Mouse (Mus musculus): ENCODE measurements at regions not wholly inside any gene's neighbourhood (a gene's known extent, or its start where the extent isn't known, plus 50 kb on each side); places are given as distances from the start of the nearest gene placed in this dataset.

GRCm38 (mm10) chr2:82579665-82580064 is 363.8 kb upstream of the Fsip2 start:
- TF ChIP-seq HCFC1 (IDR thresholded peaks at IDR 0.05; ENCODE audit: low read depth, low read length) (no peak), UBTF (IDR thresholded peaks at IDR 0.05; ENCODE audit: low read depth, low read length) (no peak), SMC3 (IDR thresholded peaks at IDR 0.05; ENCODE audit: low read depth, low read length) (no peak), ZNF384 (IDR thresholded peaks at IDR 0.05; ENCODE audit: low read depth, low read length) (no peak), POLR2AphosphoS2 (IDR thresholded peaks at IDR 0.05; ENCODE audit: low read depth, low read length) (no peak), CHD1 (IDR thresholded peaks at IDR 0.05; ENCODE audit: low read depth, low read length) (no peak), ZMIZ1 (IDR thresholded peaks at IDR 0.05; ENCODE audit: low read depth, low read length) (no peak), JUN (IDR thresholded peaks at IDR 0.05; ENCODE audit: insufficient read depth, low read depth, low read length) (no peak), KAT2A (IDR thresholded peaks at IDR 0.05; ENCODE audit: insufficient replicate concordance, low read length) (no peak), IRF4 (IDR thresholded peaks at IDR 0.05; ENCODE audit: low read depth, low read length) (no peak)
- Histone ChIP-seq H3K4me2 (ENCODE audit: insufficient read depth, low read depth, poor library complexity, severe bottlenecking) (no peak overlapping the region), H3K4me3 (replicated peaks in 1 of 3; ENCODE audit: low read depth in 2 of 3, low read length in 2 of 3, poor library complexity in 1 of 3) (no peak overlapping the region), H3K27ac (ENCODE audit: insufficient read depth, low read depth) (no peak overlapping the region), H3K36me3 (replicated peaks in 1 of 2; ENCODE audit: control insufficient read depth in 1 of 2, insufficient read depth in 1 of 2, low read length in 1 of 2) (no peaks in the 10 kb centered on the region), H3K79me2 (replicated peaks; ENCODE audit: control insufficient read depth, extremely low read depth, insufficient read depth, poor library complexity, severe bottlenecking) (no peaks in the 10 kb centered on the region), H3K27me3 (replicated peaks) (no peaks in the 10 kb centered on the region), H3K9me3 (replicated peaks; ENCODE audit: low read length) (peaks cover 7% of the 10 kb centered on the region), H3K4me1 (ENCODE audit: control insufficient read depth in 1 of 2, insufficient read depth in 2 of 2) (no peaks in the 10 kb centered on the region), H3K9ac (ENCODE audit: insufficient read depth, low read depth) (no peak overlapping the region)
- dilution Hi-C loops (cut with MboI; ENCODE audit: extremely low pct_ligation_motif_present, extremely low pct_unique_long_range_greater_than_20kb, low sequenced_read_pairs) (no loop called here), in situ Hi-C loops (cut with MboI; ENCODE audit: low pct_ligation_motif_present, low pct_unique_long_range_greater_than_20kb, low sequenced_read_pairs) (no loop called here)
- DNase-seq (ENCODE audit: extremely low read depth), result no peak

GRCm38 (mm10) chr2:82616185-82616584 is 327.2 kb upstream of the Fsip2 start:
- no peaks in the 10 kb centered on the region for H3K27me3 ChIP-seq (replicated peaks)
- DNase-seq (ENCODE audit: extremely low read depth), result no peak

GRCm38 (mm10) chr2:82620553-82620952 is 322.9 kb upstream of the Fsip2 start:
- H3K4me2 ChIP-seq (ENCODE audit: insufficient read depth, low read depth, poor library complexity, severe bottlenecking), result no peak overlapping the region
- H3K79me2 ChIP-seq (replicated peaks; ENCODE audit: control insufficient read depth, extremely low read depth, insufficient read depth, poor library complexity, severe bottlenecking), result no peaks in the 10 kb centered on the region
- no peaks in the 10 kb centered on the region for H3K27me3 ChIP-seq (replicated peaks)
- no peak for DNase-seq (ENCODE audit: extremely low read depth)
- no peaks in the 10 kb centered on the region for H3K36me3 ChIP-seq (replicated peaks in 1 of 2; ENCODE audit: control insufficient read depth in 1 of 2, insufficient read depth in 1 of 2, low read length in 1 of 2)
- H3K4me1 ChIP-seq (ENCODE audit: control insufficient read depth in 1 of 2, insufficient read depth in 2 of 2), result no peaks in the 10 kb centered on the region
- H3K9me3 ChIP-seq (replicated peaks; ENCODE audit: low read length), result peaks cover 8% of the 10 kb centered on the region
- TF ChIP-seq NELFE (IDR thresholded peaks at IDR 0.05; ENCODE audit: low read depth, low read length), result no peak
- TF ChIP-seq CHD2 (IDR thresholded peaks at IDR 0.05; ENCODE audit: low read length), result no peak
- TF ChIP-seq RCOR1 (conservative IDR thresholded peaks at IDR 0.05; ENCODE audit: low read depth, low read length), result no peak
- TF ChIP-seq MAFK (IDR thresholded peaks at IDR 0.05; ENCODE audit: insufficient replicate concordance, low read length), result no peak
- no peak for TF ChIP-seq MXI1 (IDR thresholded peaks at IDR 0.05; ENCODE audit: low read depth, low read length)
- no peak for TF ChIP-seq POLR2AphosphoS2 (IDR thresholded peaks at IDR 0.05; ENCODE audit: low read depth, low read length)
- no peak for TF ChIP-seq RAD21 (IDR thresholded peaks at IDR 0.05; ENCODE audit: low read depth, low read length)
- no peak for TF ChIP-seq MAZ (IDR thresholded peaks at IDR 0.05; ENCODE audit: low read depth, low read length)
- TF ChIP-seq ETS1 (conservative IDR thresholded peaks at IDR 0.05; ENCODE audit: low read depth, low read length), result no peak
- no peak for TF ChIP-seq UBTF (IDR thresholded peaks at IDR 0.05; ENCODE audit: low read depth, low read length)
- TF ChIP-seq JUN (IDR thresholded peaks at IDR 0.05; ENCODE audit: insufficient read depth, low read depth, low read length), result no peak
- no peak for TF ChIP-seq CHD1 (IDR thresholded peaks at IDR 0.05; ENCODE audit: low read depth, low read length)
- TF ChIP-seq MEF2A (IDR thresholded peaks at IDR 0.05; ENCODE audit: borderline replicate concordance, low read depth, low read length), result no peak
- in situ Hi-C loops (cut with MboI; ENCODE audit: low pct_ligation_motif_present, low pct_unique_long_range_greater_than_20kb, low sequenced_read_pairs), result no loop called here
- no peak overlapping the region for H3K4me3 ChIP-seq (replicated peaks in 1 of 3; ENCODE audit: low read depth in 2 of 3, low read length in 2 of 3, poor library complexity in 1 of 3)
- H3K27ac ChIP-seq (ENCODE audit: insufficient read depth, low read depth), result no peak overlapping the region
- no peak overlapping the region for H3K9ac ChIP-seq (ENCODE audit: insufficient read depth, low read depth)
- dilution Hi-C loops (cut with MboI; ENCODE audit: extremely low pct_ligation_motif_present, extremely low pct_unique_long_range_greater_than_20kb, low sequenced_read_pairs), result no loop called here

More at GRCm38 (mm10) chr2:82616185-82616584, 327.2 kb upstream of the Fsip2 start:
- dilution Hi-C loops (cut with MboI; ENCODE audit: extremely low pct_ligation_motif_present, extremely low pct_unique_long_range_greater_than_20kb, low sequenced_read_pairs), result no loop called here
- in situ Hi-C loops (cut with MboI; ENCODE audit: low pct_ligation_motif_present, low pct_unique_long_range_greater_than_20kb, low sequenced_read_pairs), result no loop called here
- H3K9me3 ChIP-seq (replicated peaks; ENCODE audit: low read length), result peaks cover 19% of the 10 kb centered on the region
- H3K4me2 ChIP-seq (ENCODE audit: insufficient read depth, low read depth, poor library complexity, severe bottlenecking), result no peak overlapping the region
- H3K27ac ChIP-seq (ENCODE audit: insufficient read depth, low read depth), result no peak overlapping the region
- H3K4me1 ChIP-seq (ENCODE audit: control insufficient read depth in 1 of 2, insufficient read depth in 2 of 2), result no peaks in the 10 kb centered on the region
- TF ChIP-seq ZC3H11A (IDR thresholded peaks at IDR 0.05; ENCODE audit: low read depth, low read length) (no peak), MAX (IDR thresholded peaks at IDR 0.05; ENCODE audit: low read length) (no peak), ZKSCAN1 (IDR thresholded peaks at IDR 0.05; ENCODE audit: borderline replicate concordance, low read depth, low read length) (no peak), HCFC1 (IDR thresholded peaks at IDR 0.05; ENCODE audit: low read depth, low read length) (no peak)
- no peak overlapping the region for H3K4me3 ChIP-seq (replicated peaks in 1 of 3; ENCODE audit: low read depth in 2 of 3, low read length in 2 of 3, poor library complexity in 1 of 3)
- H3K79me2 ChIP-seq (replicated peaks; ENCODE audit: control insufficient read depth, extremely low read depth, insufficient read depth, poor library complexity, severe bottlenecking), result no peaks in the 10 kb centered on the region
- no peaks in the 10 kb centered on the region for H3K36me3 ChIP-seq (replicated peaks in 1 of 2; ENCODE audit: control insufficient read depth in 1 of 2, insufficient read depth in 1 of 2, low read length in 1 of 2)
- H3K9ac ChIP-seq (ENCODE audit: insufficient read depth, low read depth), result no peak overlapping the region

All from CH12.LX (cell line).